Mouse (Mus musculus) heart, postnatal 36 days (tissue): Measurements from ENCODE around the gene Gm14434. TPM values are rescaled to one million over a fixed set of nuclear protein-coding genes. Genes with fewer than 3 reads are reported as not detected.
"Not testable (repeated sequence)": the region's sequence is repeated elsewhere in the genome, so short reads cannot be mapped to it uniquely, and the experiment has no call there.

Experiments
- DNase-seq, 2 experiments: peaks; one replicate each; pipeline ENCODE4 v3.0.0; 2021 to 2022
- intact Hi-C: fragments of 180-260 bp; cut with DNase I; formaldehyde crosslinking; loops from one replicate; pipeline ENCODE4 v1.15.1; 2025
- total RNA-seq, 2 experiments: library from RNA; stranded (reverse); gene quantifications; 2 replicates each; pipeline ENCODE4 v1.2.3; 2021

Gene Gm14434
- under 1 TPM in 1 of 2 experiments, not detected in 1; 0.57 TPM for total RNA-seq

- DNase-seq, intact Hi-C loops: not testable (repeated sequence)
These were observed at the start of gene Gm14434 for GRCm38 (mm10) chr2:176486683-176487082. TSS of gene Gm14434 (minus strand) at chr2:176486783.

- intact Hi-C loops, DNase-seq: not testable (repeated sequence)
These were observed 34.2 kb upstream of the Gm14434 start, which contains the start of gene Zfp967 for GRCm38 (mm10) chr2:176520756-176521155. TSS of gene Zfp967 (plus strand) at chr2:176521056.

DNA sequence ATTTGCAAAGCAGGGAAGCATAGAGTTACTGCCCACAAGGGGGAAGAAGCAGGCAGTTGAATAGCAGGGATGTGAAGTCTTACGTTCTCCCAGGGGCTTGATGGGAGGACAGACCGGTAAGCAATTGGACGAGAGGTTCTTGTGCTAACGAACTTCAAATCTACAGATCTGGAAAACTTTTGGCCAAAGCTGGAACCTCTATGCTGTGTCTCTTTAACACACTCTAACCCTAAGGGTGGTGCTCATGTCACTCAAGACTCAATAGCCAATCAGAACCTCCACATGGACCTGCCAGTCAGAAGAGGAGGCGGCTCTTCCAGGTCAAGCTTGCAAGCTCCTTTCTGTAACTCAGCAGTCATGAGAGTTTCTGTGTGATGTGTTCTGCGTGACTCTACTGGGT is 63.3 kb downstream of the Gm14434 start, which contains the start of gene Gm14435:
Gm14435 (plus strand) TSS at position 301 of the 400 bp plus-strand sequence.
- intact Hi-C loops, DNase-seq: not testable (repeated sequence)

Other genes starting within 250 kb of the Gm14434 start
- not detected for gene Gm11009, start 167.3 kb downstream of the Gm14434 start, total RNA-seq
- 10 to 100 TPM; 23.4 to 26.0 TPM for gene Gm14435, start 63.2 kb downstream of the Gm14434 start, total RNA-seq
- not detected for gene Zfp967, start 34.3 kb upstream of the Gm14434 start, total RNA-seq
- gene Gm14308, start 149.6 kb upstream of the Gm14434 start, total RNA-seq, result 1 to 10 TPM in 1 of 2 experiments, under 1 TPM in 1; 0.42 to 2.0 TPM
- gene Zfp973, start 183.7 kb upstream of the Gm14434 start, total RNA-seq, result 10 to 100 TPM; 12.6 to 12.9 TPM
- gene Gm14305, start 221.5 kb upstream of the Gm14434 start, total RNA-seq, result 1 to 10 TPM; 7.6 to 8.4 TPM